Mouse (Mus musculus) MEL (cell line): ENCODE results near the gene Slc47a1. TPM values are rescaled to one million over a fixed set of nuclear protein-coding genes. Genes with fewer than 3 reads are reported as not detected.

ENCODE experiments used
- DNase-seq: peaks from one replicate; pipeline ENCODE4 v3.0.0; 2011; ENCODE audit warnings: low read depth, low spot score
- H3K27ac ChIP-seq: 2 replicates; pipeline ENCODE4 v1.5.1; 2012; ENCODE audit warnings: low read depth, mild to moderate bottlenecking, control low read depth, low read length, moderate library complexity; ENCODE audit not compliant: control insufficient read depth
- H3K27me3 ChIP-seq, 2 experiments: fragments of 150-350 bp in 1 of 2; sonication (generic) in 1 of 2; 2 replicates each; pipeline ENCODE4 v1.6.1; 2012; ENCODE audit warnings: low read length in 2 of 2, mild to moderate bottlenecking in 2 of 2, improper control_type of control experiment in 1 of 2, moderate library complexity in 1 of 2; ENCODE audit not compliant: insufficient read depth in 2 of 2, control insufficient read depth in 1 of 2
- H3K36me3 ChIP-seq, 2 experiments: 2 replicates each; pipeline ENCODE4 v1.6.1; 2012 to 2014; ENCODE audit warnings: low read length in 2 of 2, improper control_type of control experiment in 1 of 2, inconsistent platforms in 1 of 2, mild to moderate bottlenecking in 1 of 2; ENCODE audit not compliant: insufficient read depth in 2 of 2, control insufficient read depth in 1 of 2
- H3K4me1 ChIP-seq, 2 experiments: fragments of 150-350 bp in 1 of 2; sonication (generic) in 1 of 2; 2 replicates each; pipeline ENCODE4 v1.6.1; 2012; ENCODE audit warnings: low read length in 2 of 2, improper control_type of control experiment in 1 of 2, mild to moderate bottlenecking in 1 of 2; ENCODE audit not compliant: insufficient read depth in 2 of 2, control insufficient read depth in 1 of 2
- H3K4me3 ChIP-seq, 2 experiments: fragments of 150-350 bp in 1 of 2; sonication (generic) in 1 of 2; 2 replicates each; pipeline ENCODE4 v1.5.1; 2012; ENCODE audit warnings: low read depth in 2 of 2, low read length in 2 of 2, mild to moderate bottlenecking in 2 of 2, moderate library complexity in 2 of 2, control low read depth in 1 of 2, improper control_type of control experiment in 1 of 2; ENCODE audit not compliant: control insufficient read depth in 1 of 2, insufficient read depth in 1 of 2
- H3K79me2 ChIP-seq: 2 replicates; pipeline ENCODE4 v1.6.1; 2012; ENCODE audit warnings: mild to moderate bottlenecking, low read length, moderate library complexity; ENCODE audit not compliant: control insufficient read depth, poor library complexity, insufficient read depth
- H3K9ac ChIP-seq: 2 replicates; pipeline ENCODE4 v1.6.1; 2012; ENCODE audit warnings: low read depth, mild to moderate bottlenecking, control low read depth, low read length, moderate library complexity; ENCODE audit not compliant: control insufficient read depth, poor library complexity, severe bottlenecking
- H3K9me3 ChIP-seq: fragments of 150-350 bp; sonication (generic); replicated peaks from 2 replicates; pipeline ENCODE4 v1.6.1; 2012; ENCODE audit warnings: mild to moderate bottlenecking, low read length, improper control_type of control experiment, moderate library complexity; ENCODE audit not compliant: insufficient read depth
- CHD1 ChIP-seq: IDR thresholded peaks from 2 replicates; pipeline ENCODE4 v1.6.1; 2012; ENCODE audit warnings: low read depth, mild to moderate bottlenecking, inconsistent platforms, low read length, improper control_type of control experiment
- CTCF ChIP-seq, 3 experiments: IDR thresholded peaks in 2 of 3; conservative IDR thresholded peaks in 1 of 3; 2 replicates each; pipeline ENCODE4 v1.5.1; 2011 to 2012; ENCODE audit warnings: low read length in 3 of 3, low read depth in 2 of 3, mild to moderate bottlenecking in 2 of 3, improper control_type of control experiment in 1 of 3, inconsistent platforms in 1 of 3, mixed read lengths in 1 of 3, moderate library complexity in 1 of 3; ENCODE audit not compliant: control insufficient read depth in 1 of 3, insufficient read depth in 1 of 3, poor library complexity in 1 of 3, severe bottlenecking in 1 of 3
- E2F4 ChIP-seq: IDR thresholded peaks from 2 replicates; pipeline ENCODE4 v1.6.1; 2011; ENCODE audit warnings: low read depth, low read length, improper control_type of control experiment, borderline replicate concordance
- ELF1 ChIP-seq: IDR thresholded peaks from 2 replicates; pipeline ENCODE4 v1.6.1; 2014; ENCODE audit warnings: low read depth, mild to moderate bottlenecking, inconsistent platforms, low read length, improper control_type of control experiment, moderate library complexity
- ETS1 ChIP-seq: IDR thresholded peaks from 2 replicates; pipeline ENCODE4 v1.6.1; 2012; ENCODE audit warnings: low read depth, mild to moderate bottlenecking, inconsistent platforms, low read length, improper control_type of control experiment, moderate library complexity
- GABPA ChIP-seq: IDR thresholded peaks from 2 replicates; pipeline ENCODE4 v1.6.1; 2012; ENCODE audit warnings: low read depth, mild to moderate bottlenecking, inconsistent platforms, low read length, improper control_type of control experiment, moderate library complexity
- KAT2A ChIP-seq: conservative IDR thresholded peaks from 2 replicates; pipeline ENCODE4 v1.6.1; 2012; ENCODE audit warnings: low read depth, low read length, improper control_type of control experiment, inconsistent platforms
- MAFK ChIP-seq: IDR thresholded peaks from 2 replicates; pipeline ENCODE4 v1.6.1; 2011; ENCODE audit warnings: low read depth, mild to moderate bottlenecking, low read length, improper control_type of control experiment, borderline replicate concordance
- NELFE ChIP-seq: IDR thresholded peaks from 2 replicates; pipeline ENCODE4 v1.6.1; 2011; ENCODE audit warnings: low read depth, low read length, improper control_type of control experiment
- POLR2A ChIP-seq, 2 experiments: IDR thresholded peaks; 2 replicates each; pipeline ENCODE4 v1.6.1; 2011 to 2012; ENCODE audit warnings: low read length in 2 of 2, mild to moderate bottlenecking in 2 of 2, control low read depth in 1 of 2, improper control_type of control experiment in 1 of 2, low read depth in 1 of 2, moderate library complexity in 1 of 2; ENCODE audit not compliant: control insufficient read depth in 1 of 2, insufficient read depth in 1 of 2, poor library complexity in 1 of 2
- POLR2AphosphoS2 ChIP-seq: IDR thresholded peaks from 2 replicates; pipeline ENCODE4 v1.6.1; 2011; ENCODE audit warnings: low read length, improper control_type of control experiment
- RAD21 ChIP-seq: IDR thresholded peaks from 2 replicates; pipeline ENCODE4 v1.6.1; 2011; ENCODE audit warnings: mild to moderate bottlenecking, low read depth, low read length, improper control_type of control experiment
- SIN3A ChIP-seq: IDR thresholded peaks from 2 replicates; pipeline ENCODE4 v1.6.1; 2012; ENCODE audit warnings: low read length, improper control_type of control experiment, inconsistent platforms
- SMC3 ChIP-seq: IDR thresholded peaks from 2 replicates; pipeline ENCODE4 v1.6.1; 2011; ENCODE audit warnings: low read depth, low read length, improper control_type of control experiment
- TAL1 ChIP-seq: IDR thresholded peaks from 2 replicates; pipeline ENCODE4 v1.6.1; 2012; ENCODE audit warnings: mild to moderate bottlenecking, inconsistent platforms, low read length, moderate library complexity, mixed read lengths
- TBP ChIP-seq: IDR thresholded peaks from 2 replicates; pipeline ENCODE4 v1.8.0; 2011; ENCODE audit warnings: low read depth, low read length, improper control_type of control experiment
- UBTF ChIP-seq: IDR thresholded peaks from 2 replicates; pipeline ENCODE4 v1.6.1; 2012; ENCODE audit warnings: low read depth, mild to moderate bottlenecking, inconsistent platforms, low read length, improper control_type of control experiment, moderate library complexity, borderline replicate concordance; ENCODE audit not compliant: insufficient read depth
- USF1 ChIP-seq: IDR thresholded peaks from 2 replicates; pipeline ENCODE4 v1.6.1; 2014; ENCODE audit warnings: low read depth, mild to moderate bottlenecking, inconsistent platforms, low read length, improper control_type of control experiment, moderate library complexity
- USF2 ChIP-seq, 2 experiments: IDR thresholded peaks; 2 replicates each; pipeline ENCODE4 v1.6.1; 2011 to 2012; ENCODE audit warnings: improper control_type of control experiment in 2 of 2, low read length in 2 of 2, borderline replicate concordance in 1 of 2, inconsistent platforms in 1 of 2, low read depth in 1 of 2, mild to moderate bottlenecking in 1 of 2; ENCODE audit not compliant: insufficient read depth in 1 of 2
- ZC3H11A ChIP-seq: IDR thresholded peaks from 2 replicates; pipeline ENCODE4 v1.6.1; 2012; ENCODE audit warnings: low read depth, mild to moderate bottlenecking, inconsistent platforms, low read length, improper control_type of control experiment
- ZNF384 ChIP-seq: IDR thresholded peaks from 2 replicates; pipeline ENCODE4 v1.6.1; 2012; ENCODE audit warnings: low read depth, mild to moderate bottlenecking, inconsistent platforms, low read length, improper control_type of control experiment
- polyA plus RNA-seq, 2 experiments: library from polyadenylated mRNA; stranded (reverse) in 1 of 2; unstranded in 1 of 2; fragments of >175 nt in 1 of 2; fragments of >200 nt in 1 of 2; gene quantifications; 2 replicates each; pipeline versions ENCODE4 v1.2.1 to v1.2.4; 2012; ENCODE audit warnings: low replicate concordance in 2 of 2, low read depth in 1 of 2; ENCODE audit not compliant: insufficient read length in 2 of 2, insufficient read depth in 1 of 2, missing spikeins in 1 of 2
- total RNA-seq: library from RNA; depleted of rRNA; stranded (reverse); fragments of 300-350 nt; gene quantifications from 2 replicates; pipeline ENCODE4 v1.2.3, GENCODE M21; 2012

Gene Slc47a1
- total and polyA plus RNA-seq, 3 experiments: 0.04 TPM; not detected in 2

- TF ChIP-seq CHD1: no peak
- TF ChIP-seq UBTF: no peak
- no peak for TF ChIP-seq USF1
- TF ChIP-seq TAL1: no peak
- no peak for TF ChIP-seq ZNF384
- TF ChIP-seq CTCF (IDR thresholded peaks at IDR 0.05 in 2 of 3, conservative IDR thresholded peaks at IDR 0.05 in 1 of 3; ENCODE audit: control insufficient read depth in 1 of 3, insufficient read depth in 1 of 3, low read depth in 2 of 3, low read length in 3 of 3, poor library complexity in 1 of 3, severe bottlenecking in 1 of 3): no peak
- no peak for TF ChIP-seq ELF1
- no peak for TF ChIP-seq ETS1
- TF ChIP-seq NELFE: no peak
- TF ChIP-seq KAT2A: no peak
- no peak for TF ChIP-seq USF2 (IDR thresholded peaks at IDR 0.05; ENCODE audit: borderline replicate concordance in 1 of 2, insufficient read depth in 1 of 2, low read depth in 1 of 2, low read length in 2 of 2)
- TF ChIP-seq E2F4: no peak
- no peak for TF ChIP-seq POLR2AphosphoS2
- TF ChIP-seq, all 39 proteins: peak for 0
- no peaks in the 10 kb centered on the region for H3K79me2 ChIP-seq
- no peak overlapping the region for H3K4me3 ChIP-seq
- H3K27me3 ChIP-seq: no peaks in the 10 kb centered on the region; a peak in 1 of 4 replicates
- H3K9me3 ChIP-seq: no peaks in the 10 kb centered on the region
- no peak overlapping the region for H3K9ac ChIP-seq
- no peak overlapping the region for H3K27ac ChIP-seq
- no peaks in the 10 kb centered on the region for H3K4me1 ChIP-seq
- no peaks in the 10 kb centered on the region; a peak in 1 of 4 replicates for H3K36me3 ChIP-seq
- no peak for DNase-seq
These were observed 37.3 kb upstream of the Slc47a1 start for GRCm38 (mm10) chr11:61415444-61415843.

GRCm38 (mm10) chr11:61414560-61414959 is 36.4 kb upstream of the Slc47a1 start:
- Histone ChIP-seq H3K9ac (no peak overlapping the region), H3K79me2 (no peaks in the 10 kb centered on the region), H3K27ac (no peak overlapping the region), H3K36me3 (peaks cover 0 to 1% of the 10 kb centered on the region in 2 experiments; a peak in 1 of 4 replicates), H3K27me3 (no peaks in the 10 kb centered on the region; a peak in 1 of 4 replicates), H3K4me3 (no peak overlapping the region), H3K4me1 (peaks cover 0 to 5% of the 10 kb centered on the region in 2 experiments; a peak in 2 of 4 replicates), H3K9me3 (no peaks in the 10 kb centered on the region)
- no peak for DNase-seq
- TF ChIP-seq ZC3H11A (peak; percentile 6; the same call in 1 of the 2 replicates), CTCF (IDR thresholded peaks at IDR 0.05 in 2 of 3, conservative IDR thresholded peaks at IDR 0.05 in 1 of 3; ENCODE audit: control insufficient read depth in 1 of 3, insufficient read depth in 1 of 3, low read depth in 2 of 3, low read length in 3 of 3, poor library complexity in 1 of 3, severe bottlenecking in 1 of 3) (peak in 2 of 3 experiments; percentile 22 to 38; a peak in 3 of 6 replicates), RAD21 (peak; percentile 42), SMC3 (peak; percentile 43), GABPA (no peak), POLR2A (IDR thresholded peaks at IDR 0.05; ENCODE audit: control insufficient read depth in 1 of 2, insufficient read depth in 1 of 2, low read depth in 1 of 2, low read length in 2 of 2, poor library complexity in 1 of 2) (no peak), USF1 (no peak), TBP (no peak), UBTF (no peak), MAFK (no peak), ETS1 (no peak), SIN3A (no peak)
